15 mouse cellular contexts compared by ENCODE assay signal in genomic region chr2:79461861-79462260, GRCm38 (mm10). TPM values are rescaled to one million over a fixed set of nuclear protein-coding genes. Genes with fewer than 3 reads are reported as not detected.
"Had no signal": no experiment of that assay in that cellular context is flagged by ENCODE, and none has a peak within 500 bp of the region (broad histone marks: within the 10 kb centered on the region; RNA-seq: fewer than 3 reads in every experiment).

No protein-coding gene starts in this region.

- H3K4me3 ChIP-seq: limb, embryonic 13.5 days; neural tube, embryonic 12.5 days had no signal

- H3K27ac ChIP-seq: kidney, postnatal 0 days; limb, embryonic 13.5 days; liver, embryonic 14.5 days; neural tube, embryonic 12.5 days had no signal

- H3K36me3 ChIP-seq: limb, embryonic 13.5 days; neural tube, embryonic 12.5 days had no signal

- DNase-seq: kidney, postnatal 36 days; lung, adult 18-20 months; lung, postnatal 36 days; midbrain, embryonic 14.5 days; thymus, adult 18-20 months; thymus, postnatal 25 days had no signal

- H3K9me3 ChIP-seq: neural tube, embryonic 12.5 days had no signal

- H3K9ac ChIP-seq: limb, embryonic 13.5 days; liver, embryonic 14.5 days; neural tube, embryonic 12.5 days had no signal

- H3K4me2 ChIP-seq: limb, embryonic 13.5 days; neural tube, embryonic 12.5 days had no signal

RNA-seq across cellular contexts. Expression of gene Neurod1, which starts 5.3 kb away (rescaled TPM):
- total RNA-seq: liver, adult 2 months; megakaryocyte progenitor cell, adult 5-6 weeks; monocyte, adult 5-6 weeks; neutrophil, adult 5-6 weeks had no signal
- polyA plus RNA-seq: kidney, postnatal 0 days; limb, embryonic 13.5 days; liver, adult 2 months; lung, embryonic 16.5 days had no signal
